Mouse (Mus musculus) bone marrow macrophage, adult 2 months (primary cell): Measurements from ENCODE around the gene Ubfd1. TPM values are rescaled to one million over a fixed set of nuclear protein-coding genes. Genes with fewer than 3 reads are reported as not detected.
"Not testable (repeated sequence)": the region's sequence is repeated elsewhere in the genome, so short reads cannot be mapped to it uniquely, and the experiment has no call there.

ENCODE experiments used
- H3K27ac ChIP-seq: 2 replicates; pipeline ENCODE4 v1.5.1; 2012; ENCODE audit warnings: low read depth, low read length; ENCODE audit not compliant: insufficient read depth
- H3K4me1 ChIP-seq: 2 replicates; pipeline ENCODE4 v1.6.1; 2012; ENCODE audit warnings: low read length; ENCODE audit not compliant: control insufficient read depth, insufficient read depth
- H3K4me3 ChIP-seq: 2 replicates; pipeline ENCODE4 v1.5.1; 2012; ENCODE audit warnings: mild to moderate bottlenecking, low read length, moderate library complexity; ENCODE audit not compliant: insufficient read depth
- CTCF ChIP-seq: IDR thresholded peaks from 2 replicates; pipeline ENCODE4 v1.5.1; 2012; ENCODE audit warnings: low read depth, mild to moderate bottlenecking, low read length, moderate library complexity
- POLR2A ChIP-seq: IDR thresholded peaks from 2 replicates; pipeline ENCODE4 v1.6.1; 2012; ENCODE audit warnings: mild to moderate bottlenecking, low read depth, low read length, borderline replicate concordance
- polyA plus RNA-seq: library from polyadenylated mRNA; stranded (reverse); fragments of >200 nt; gene quantifications from 2 replicates; pipeline ENCODE4 v1.2.4, GENCODE M21; 2012; ENCODE audit not compliant: missing spikeins, insufficient read depth, insufficient read length

The Ubfd1 gene
- polyA plus RNA-seq, 1 experiment, result 29.7 TPM

DNA sequence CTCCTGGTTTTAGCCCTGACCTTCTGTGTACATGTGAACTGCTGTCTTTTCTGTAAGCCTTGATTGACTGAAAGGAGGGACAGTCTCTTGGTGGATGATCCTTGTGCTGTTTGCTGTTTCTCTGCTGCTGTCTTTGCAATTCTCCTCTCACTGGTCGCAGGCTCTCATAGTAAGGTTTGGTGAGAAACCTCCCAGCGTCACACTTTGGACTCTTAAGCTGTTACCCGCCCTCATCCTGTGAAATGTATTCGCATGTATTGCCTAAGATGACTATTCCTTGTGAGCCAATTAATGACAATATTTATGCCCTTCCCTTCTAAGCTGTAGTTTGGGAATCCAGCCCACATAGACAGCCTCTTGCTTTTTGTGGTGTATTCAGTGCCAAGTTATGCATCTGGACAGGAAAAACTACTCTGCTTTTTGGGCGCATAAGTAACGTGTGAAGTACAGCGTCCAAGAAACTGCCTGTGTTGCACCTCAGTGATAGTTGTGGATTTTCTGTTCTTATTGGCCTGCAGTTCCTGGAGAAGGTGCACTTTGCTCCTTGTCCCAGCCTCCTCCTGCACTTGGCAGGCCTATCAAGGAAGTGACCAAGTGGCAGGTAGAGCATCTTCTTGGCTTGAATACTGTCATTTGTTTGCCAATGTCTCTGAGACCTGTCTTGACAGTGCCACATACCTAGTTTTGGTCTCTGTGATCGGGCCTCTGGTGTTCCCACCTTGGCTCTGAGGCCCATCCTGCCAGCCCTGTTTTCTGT, 13.0 kb downstream of the Ubfd1 start:
- Histone ChIP-seq H3K27ac (no peak overlapping the region), H3K4me3 (no peak overlapping the region), H3K4me1 (peaks cover 2% of the 10 kb centered on the region; the same call in 1 of the 2 replicates)
- TF ChIP-seq POLR2A (no peak), CTCF (no peak)

DNA sequence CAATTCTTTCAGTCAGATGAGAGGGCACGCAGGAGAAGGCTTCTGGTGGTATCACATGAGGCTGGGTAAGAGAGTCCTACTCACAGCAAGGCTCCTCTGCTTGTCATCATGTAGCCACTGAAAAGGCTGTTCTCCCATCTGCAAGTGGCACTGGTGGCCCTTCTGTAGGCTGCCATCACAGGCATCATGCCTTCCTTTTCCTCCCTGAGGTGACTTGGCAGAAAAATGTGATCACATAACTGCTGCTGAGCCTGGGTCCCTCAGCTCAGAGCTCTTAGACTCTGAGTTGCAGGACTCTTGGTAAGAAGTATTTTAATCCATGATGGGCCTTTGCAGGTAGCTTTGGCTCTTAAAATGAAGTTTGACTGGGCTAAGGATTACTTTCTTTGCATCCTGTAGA, 14.1 kb downstream of the Ubfd1 start:
- Histone ChIP-seq H3K27ac (no peak overlapping the region), H3K4me3 (no peak overlapping the region), H3K4me1 (peaks cover 2% of the 10 kb centered on the region; the same call in 1 of the 2 replicates)
- TF ChIP-seq CTCF, result no peak
- TF ChIP-seq POLR2A, result no peak

- Histone ChIP-seq H3K4me1 (peaks cover 19% of the 10 kb centered on the region), H3K4me3 (no peak overlapping the region), H3K27ac (peak overlapping the region; percentile 54)
- TF ChIP-seq POLR2A, result no peak
- no peak for TF ChIP-seq CTCF
These were observed 20.4 kb downstream of the Ubfd1 start for GRCm38 (mm10) chr7:122087195-122087982.

GRCm38 (mm10) chr7:122094564-122095330, 27.8 kb downstream of the Ubfd1 start:
- TF ChIP-seq CTCF (0 out of 2 replicates have a peak, but pooled peaks have one; percentile 10), POLR2A (no peak)

GRCm38 (mm10) chr7:122098009-122098408, 31.0 kb downstream of the Ubfd1 start:
- no peak for TF ChIP-seq CTCF
- TF ChIP-seq POLR2A, result no peak
- no peak overlapping the region for H3K4me3 ChIP-seq
- H3K4me1 ChIP-seq, result peaks cover 6% of the 10 kb centered on the region; the same call in 1 of the 2 replicates
- H3K27ac ChIP-seq, result no peak overlapping the region

More at GRCm38 (mm10) chr7:122094564-122095330, 27.8 kb downstream of the Ubfd1 start:
- Histone ChIP-seq H3K4me3 (no peak overlapping the region), H3K27ac (no peak overlapping the region), H3K4me1 (peaks cover under 1% of the 10 kb centered on the region; the same call in 1 of the 2 replicates)

DNA sequence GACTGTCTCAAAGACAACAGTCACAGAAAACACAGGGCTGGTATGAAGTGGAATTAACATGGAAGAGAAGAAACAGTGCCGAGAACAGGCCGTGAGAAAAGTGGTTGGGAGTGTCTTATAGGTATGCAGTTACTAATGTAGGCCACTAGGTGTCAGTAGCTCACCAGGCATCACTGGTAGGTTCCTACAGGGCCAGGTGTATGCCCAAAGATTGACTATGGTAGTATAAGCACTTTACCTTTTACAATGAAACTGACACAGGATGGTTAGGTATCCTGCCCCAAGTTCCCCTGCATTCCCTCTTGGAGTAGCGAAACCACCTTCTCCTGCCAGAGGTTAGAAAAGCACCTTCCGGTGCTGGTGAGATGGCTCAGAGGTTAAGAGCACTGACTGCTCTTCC, 32.2 kb downstream of the Ubfd1 start:
- no peak overlapping the region for H3K4me3 ChIP-seq
- no peak overlapping the region for H3K27ac ChIP-seq
- TF ChIP-seq POLR2A (no peak), CTCF (0 out of 2 replicates have a peak, but pooled peaks have one; percentile 20)
- H3K4me1 ChIP-seq, result peaks cover 6% of the 10 kb centered on the region; the same call in 1 of the 2 replicates

GRCm38 (mm10) chr7:122101014-122101746, 34.2 kb downstream of the Ubfd1 start:
- H3K27ac ChIP-seq, result peak overlapping the region; percentile 37
- not testable (repeated sequence) for H3K4me1 ChIP-seq
- H3K4me3 ChIP-seq, result peak overlapping the region; percentile 70

- no peak for TF ChIP-seq CTCF
- Histone ChIP-seq H3K27ac (peak within 1 kb of the TSS; percentile 37), H3K4me1 (peaks cover 6% of the 10 kb centered on the region; the same call in 1 of the 2 replicates), H3K4me3 (peak within 1 kb of the TSS; percentile 70)
These were observed 34.8 kb downstream of the Ubfd1 start, which contains the start of gene Ndufab1 for GRCm38 (mm10) chr7:122101747-122102244. Gene Ndufab1 (minus strand): TSS chr7:122101886.

- Histone ChIP-seq H3K27ac (no peak overlapping the region), H3K4me3 (no peak overlapping the region), H3K4me1 (no peaks in the 10 kb centered on the region)
- no peak for TF ChIP-seq POLR2A
- no peak for TF ChIP-seq CTCF
These were observed 41.2 kb downstream of the Ubfd1 start for GRCm38 (mm10) chr7:122108206-122108605.
